In the genomic region with DNA sequence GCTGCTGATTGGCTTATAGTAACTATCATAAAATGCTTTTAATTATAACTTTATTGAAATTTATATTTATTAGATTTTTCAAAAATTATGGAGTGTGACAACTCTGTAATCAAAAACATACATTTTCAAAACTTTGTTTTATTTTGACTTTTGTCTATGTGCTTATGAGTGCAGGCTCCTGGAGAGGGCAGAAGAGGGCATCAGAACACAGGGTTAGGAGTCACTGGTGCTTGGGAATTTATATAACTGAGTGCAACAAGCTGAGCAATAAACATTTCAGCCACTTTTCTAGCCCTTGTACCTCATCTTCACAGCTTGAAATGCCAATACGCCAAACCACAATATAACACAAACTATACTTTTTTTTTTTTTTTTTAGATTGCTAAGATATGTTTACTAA, we compare ENCODE assay signal across 16 mouse cellular contexts.
DNase-seq lines count a peak whose midpoint lies in the region; ATAC-seq and TF ChIP-seq lines count a peak whose summit lies in the region.
"Had no signal": no experiment of that assay in that cellular context is flagged by ENCODE, and none has a peak within 500 bp of the region (broad histone marks: within the 10 kb centered on the region; RNA-seq: fewer than 3 reads in every experiment).

No protein-coding gene starts in this region.

- WGBS in heart, adult 2 months: 78% methylated on average over 1 of the region's 1 CpGs
- 63% methylated on average over 1 of the region's 1 CpGs for WGBS in heart, embryonic 12.5 days
- 74% methylated on average over 1 of the region's 1 CpGs for WGBS in midbrain, embryonic 14.5 days
- 91% methylated on average over 1 of the region's 1 CpGs for WGBS in midbrain, embryonic 10.5 days

- no peak for DNase-seq in heart, adult 2 months
- DNase-seq in midbrain, embryonic 14.5 days: peak; percentile 7
- DNase-seq in midbrain, embryonic 10.5 days (ENCODE audit: low spot score): no peak
- peak; percentile 23 for DNase-seq in R1 (ENCODE audit: low read depth, low spot score)
- peak; percentile 2 for DNase-seq in telencephalon, adult 2 months (ENCODE audit: low read depth, low spot score)
- DNase-seq: cerebellum, adult 18-20 months; heart, adult 18-20 months; heart, postnatal 14 days; kidney, adult 8-10 months; liver, embryonic 13.5 days; lung, postnatal 10 days; right cerebral cortex, postnatal 14 days had no signal

- no peaks in the 10 kb centered on the region for H3K79me2 ChIP-seq in heart, adult 2 months (replicated peaks; ENCODE audit: control insufficient read depth, insufficient read depth, low read length)

- no peak for TF ChIP-seq EP300 in heart, adult 2 months (IDR thresholded peaks at IDR 0.05; ENCODE audit: insufficient read depth, low read depth, low read length)

- TF ChIP-seq CTCF in heart, adult 2 months (IDR thresholded peaks at IDR 0.05): peak; percentile 36

- no peak overlapping the region for H3K4me3 ChIP-seq in heart, adult 2 months
- H3K4me3 ChIP-seq in heart, embryonic 12.5 days: no peak overlapping the region
- no peak overlapping the region for H3K4me3 ChIP-seq in midbrain, embryonic 14.5 days (replicated peaks; ENCODE audit: low read depth, low read length)
- H3K4me3 ChIP-seq in midbrain, embryonic 10.5 days: no peak overlapping the region
- H3K4me3 ChIP-seq: liver, embryonic 13.5 days; megakaryocyte, embryonic 14.5 days had no signal

- no peaks in the 10 kb centered on the region for H3K27me3 ChIP-seq in heart, adult 2 months (ENCODE audit: control insufficient read depth, insufficient read depth, low read length)
- H3K27me3 ChIP-seq in heart, embryonic 12.5 days (replicated peaks): no peaks in the 10 kb centered on the region
- no peaks in the 10 kb centered on the region for H3K27me3 ChIP-seq in midbrain, embryonic 14.5 days (ENCODE audit: control insufficient read depth, insufficient read depth, low read length)
- H3K27me3 ChIP-seq in midbrain, embryonic 10.5 days (ENCODE audit: low read depth, poor library complexity, severe bottlenecking): no peaks in the 10 kb centered on the region
- H3K27me3 ChIP-seq: liver, embryonic 13.5 days; megakaryocyte, embryonic 14.5 days had no signal

- no peak for TF ChIP-seq POLR2A in heart, adult 2 months (IDR thresholded peaks at IDR 0.05; ENCODE audit: insufficient read depth, low read depth, low read length)

- ATAC-seq in heart, embryonic 12.5 days (ENCODE audit: insufficient number of reproducible peaks, low FRiP score): no peak
- ATAC-seq in midbrain, embryonic 14.5 days (ENCODE audit: low FRiP score, low TSS enrichment): no peak
- no peak for ATAC-seq in frontal cortex, adult (ENCODE audit: low TSS enrichment)
- ATAC-seq: hindbrain, embryonic 16.5 days had no signal

- no peak overlapping the region for H3K27ac ChIP-seq in heart, adult 2 months
- no peak overlapping the region for H3K27ac ChIP-seq in heart, embryonic 12.5 days (ENCODE audit: poor library complexity, severe bottlenecking)
- H3K27ac ChIP-seq in midbrain, embryonic 14.5 days (replicated peaks; ENCODE audit: low read depth, low read length): no peak overlapping the region
- H3K27ac ChIP-seq in midbrain, embryonic 10.5 days (replicated peaks): no peak overlapping the region
- H3K27ac ChIP-seq: liver, embryonic 13.5 days had no signal

- intact Hi-C loops in heart, adult 2 months (cut with DNase I): no loop called here

- H3K4me1 ChIP-seq in heart, adult 2 months (ENCODE audit: control insufficient read depth, insufficient read depth, low read length): no peaks in the 10 kb centered on the region
- no peaks in the 10 kb centered on the region for H3K4me1 ChIP-seq in heart, embryonic 12.5 days (replicated peaks)
- no peaks in the 10 kb centered on the region for H3K4me1 ChIP-seq in midbrain, embryonic 14.5 days (ENCODE audit: control insufficient read depth, insufficient read depth, low read length)
- no peaks in the 10 kb centered on the region for H3K4me1 ChIP-seq in midbrain, embryonic 10.5 days
- H3K4me1 ChIP-seq: liver, embryonic 13.5 days; megakaryocyte, embryonic 14.5 days had no signal

- H3K36me3 ChIP-seq in heart, adult 2 months (ENCODE audit: control insufficient read depth, insufficient read depth, low read length): no peaks in the 10 kb centered on the region
- no peaks in the 10 kb centered on the region for H3K36me3 ChIP-seq in heart, embryonic 12.5 days
- no peaks in the 10 kb centered on the region for H3K36me3 ChIP-seq in midbrain, embryonic 14.5 days (ENCODE audit: control insufficient read depth, insufficient read depth, low read length)
- no peaks in the 10 kb centered on the region for H3K36me3 ChIP-seq in midbrain, embryonic 10.5 days
- H3K36me3 ChIP-seq: liver, embryonic 13.5 days had no signal

- H3K9me3 ChIP-seq in heart, embryonic 12.5 days (replicated peaks): no peaks in the 10 kb centered on the region
- no peaks in the 10 kb centered on the region for H3K9me3 ChIP-seq in midbrain, embryonic 14.5 days (ENCODE audit: control insufficient read depth, low read length)
- H3K9me3 ChIP-seq in midbrain, embryonic 10.5 days (replicated peaks): no peaks in the 10 kb centered on the region
- H3K9me3 ChIP-seq: liver, embryonic 13.5 days; megakaryocyte, embryonic 14.5 days had no signal

- no peak overlapping the region for H3K9ac ChIP-seq in heart, adult 2 months (ENCODE audit: low read depth, low read length)
- no peak overlapping the region for H3K9ac ChIP-seq in heart, embryonic 12.5 days
- no peak overlapping the region for H3K9ac ChIP-seq in midbrain, embryonic 14.5 days (replicated peaks; ENCODE audit: low read length)
- H3K9ac ChIP-seq: liver, embryonic 13.5 days had no signal

- no peak overlapping the region for H3K4me2 ChIP-seq in heart, embryonic 12.5 days
- H3K4me2 ChIP-seq in midbrain, embryonic 14.5 days (ENCODE audit: low read length): no peak overlapping the region
- H3K4me2 ChIP-seq: liver, embryonic 13.5 days had no signal

Comparison
In these comparisons a context has a peak if more than half of its experiments do, and no peak if none do; other contexts are left out.
1. DNase-seq: peak in midbrain, embryonic 14.5 days (single experiment), R1 (single experiment) and telencephalon, adult 2 months (single experiment); none in heart, adult 2 months (0 of 2) and midbrain, embryonic 10.5 days (single experiment).